In genomic region chr2:155504440-155505355, GRCm38 (mm10) we compare ENCODE assay signal across 9 mouse cellular contexts. TPM values are rescaled to one million over a fixed set of nuclear protein-coding genes. Genes with fewer than 3 reads are reported as not detected.
DNase-seq lines count a peak whose midpoint lies in the region; ATAC-seq and TF ChIP-seq lines count a peak whose summit lies in the region.
"Had no signal": no experiment of that assay in that cellular context is flagged by ENCODE, and none has a peak within 500 bp of the region (broad histone marks: within the 10 kb centered on the region; RNA-seq: fewer than 3 reads in every experiment).

No protein-coding gene starts in this region.

- intact Hi-C loops in gastrocnemius, adult 2 months (cut with DNase I): no loop called here

- no peaks in the 10 kb centered on the region for H3K27me3 ChIP-seq in midbrain, embryonic 14.5 days (ENCODE audit: control insufficient read depth, insufficient read depth, low read length)
- no peaks in the 10 kb centered on the region for H3K27me3 ChIP-seq in midbrain, embryonic 15.5 days (replicated peaks)
- H3K27me3 ChIP-seq: limb, embryonic 13.5 days had no signal

- no peak overlapping the region for H3K4me3 ChIP-seq in gastrocnemius, adult 2 months
- H3K4me3 ChIP-seq in midbrain, embryonic 14.5 days (replicated peaks; ENCODE audit: low read depth, low read length): no peak overlapping the region
- no peak overlapping the region for H3K4me3 ChIP-seq in midbrain, embryonic 15.5 days
- H3K4me3 ChIP-seq: limb, embryonic 13.5 days had no signal

- H3K9me3 ChIP-seq in midbrain, embryonic 14.5 days (ENCODE audit: control insufficient read depth, low read length): no peaks in the 10 kb centered on the region
- H3K9me3 ChIP-seq in midbrain, embryonic 15.5 days: no peaks in the 10 kb centered on the region
- H3K9me3 ChIP-seq: limb, embryonic 13.5 days had no signal

- 0 out of 2 replicates have a peak, but pooled peaks cover 5% of the 10 kb centered on the region for H3K4me1 ChIP-seq in midbrain, embryonic 14.5 days (ENCODE audit: control insufficient read depth, insufficient read depth, low read length)
- H3K4me1 ChIP-seq in midbrain, embryonic 15.5 days: peaks cover 15% of the 10 kb centered on the region; the same call in 1 of the 2 replicates

- H3K27ac ChIP-seq in gastrocnemius, adult 2 months: no peak overlapping the region
- no peak overlapping the region for H3K27ac ChIP-seq in midbrain, embryonic 14.5 days (replicated peaks; ENCODE audit: low read depth, low read length)
- no peak overlapping the region for H3K27ac ChIP-seq in midbrain, embryonic 15.5 days
- H3K27ac ChIP-seq: limb, embryonic 13.5 days had no signal

- no peak overlapping the region for H3K4me2 ChIP-seq in midbrain, embryonic 14.5 days (ENCODE audit: low read length)
- H3K4me2 ChIP-seq in midbrain, embryonic 15.5 days: no peak overlapping the region
- H3K4me2 ChIP-seq: limb, embryonic 13.5 days had no signal

- no peak for TF ChIP-seq CTCF in gastrocnemius, adult 2 months (IDR thresholded peaks at IDR 0.05)

- H3K9ac ChIP-seq in midbrain, embryonic 14.5 days (replicated peaks; ENCODE audit: low read length): no peak overlapping the region
- no peak overlapping the region for H3K9ac ChIP-seq in midbrain, embryonic 15.5 days
- H3K9ac ChIP-seq: limb, embryonic 13.5 days had no signal

- H3K36me3 ChIP-seq in midbrain, embryonic 14.5 days (ENCODE audit: control insufficient read depth, insufficient read depth, low read length): peaks cover 50% of the 10 kb centered on the region
- H3K36me3 ChIP-seq in midbrain, embryonic 15.5 days (replicated peaks): peaks cover 12% of the 10 kb centered on the region; the same call in 1 of the 2 replicates

- WGBS in midbrain, embryonic 14.5 days: 41% methylated on average over 13 of the region's 13 CpGs
- WGBS in midbrain, embryonic 15.5 days: 54% methylated on average over 13 of the region's 13 CpGs

- DNase-seq in gastrocnemius, adult 2 months: peak; percentile 58
- no peak for DNase-seq in gastrocnemius, postnatal 10 days
- DNase-seq in midbrain, embryonic 14.5 days: peak; percentile 72
- DNase-seq in kidney, postnatal 14 days: peak; percentile 40
- peak; percentile 45 to 47 for DNase-seq in right cerebral cortex, postnatal 10 days (ENCODE audit: low spot score in 2 of 2)
- no peak for DNase-seq in thymus, postnatal 36 days
- no peak for DNase-seq in spleen, postnatal 10 days (ENCODE audit: low spot score in 2 of 2)

- no peak for ATAC-seq in midbrain, embryonic 14.5 days (ENCODE audit: low FRiP score, low TSS enrichment)
- no peak for ATAC-seq in midbrain, embryonic 15.5 days (replicated peaks)

RNA-seq across cellular contexts. Expression of gene Acss2, which starts 13.1 kb away (rescaled TPM):
- total RNA-seq in gastrocnemius, adult 2 months (2021): 10 to 100 TPM; 29.7 to 53.7 TPM
- 10 to 100 TPM; 28.4 to 33.4 TPM for total RNA-seq in gastrocnemius, postnatal 10 days (2021)
- polyA plus RNA-seq in midbrain, embryonic 14.5 days (2014; fragmentation: Nextera tagmentation; extraction: Ambion mirVana): 22.4 and 25.7 TPM in 2 replicates
- polyA plus RNA-seq in midbrain, embryonic 15.5 days (2015; fragmentation: Nextera tagmentation; extraction: Ambion mirVana): 28.0 and 28.9 TPM in 2 replicates

RNA-seq across cellular contexts. Expression of gene Ggt7, which starts 13.3 kb away (rescaled TPM):
- under 1 TPM; 0.53 to 0.71 TPM for total RNA-seq in gastrocnemius, adult 2 months (2021)
- 1 to 10 TPM; 1.0 to 1.1 TPM for total RNA-seq in gastrocnemius, postnatal 10 days (2021)
- polyA plus RNA-seq in midbrain, embryonic 14.5 days (2014; fragmentation: Nextera tagmentation; extraction: Ambion mirVana): 41.1 and 43.2 TPM in 2 replicates
- polyA plus RNA-seq in midbrain, embryonic 15.5 days (2015; fragmentation: Nextera tagmentation; extraction: Ambion mirVana): 79.4 and 81.0 TPM in 2 replicates

RNA-seq across cellular contexts. Expression of gene Ncoa6, which starts 31.0 kb away (rescaled TPM):
- total RNA-seq in gastrocnemius, adult 2 months (2021): 10 to 100 TPM; 16.3 to 18.7 TPM
- 10 to 100 TPM; 21.1 to 28.5 TPM for total RNA-seq in gastrocnemius, postnatal 10 days (2021)
- 36.6 and 41.5 TPM in 2 replicates for polyA plus RNA-seq in midbrain, embryonic 14.5 days (2014; fragmentation: Nextera tagmentation; extraction: Ambion mirVana)
- 26.1 and 28.9 TPM in 2 replicates for polyA plus RNA-seq in midbrain, embryonic 15.5 days (2015; fragmentation: Nextera tagmentation; extraction: Ambion mirVana)

Comparison
In these comparisons a context has a peak if more than half of its experiments do, and no peak if none do; other contexts are left out.
1. DNase-seq: peak in gastrocnemius, adult 2 months (single experiment), midbrain, embryonic 14.5 days (single experiment), kidney, postnatal 14 days (single experiment) and right cerebral cortex, postnatal 10 days (2 of 2); none in gastrocnemius, postnatal 10 days (single experiment), thymus, postnatal 36 days (0 of 2) and spleen, postnatal 10 days (0 of 2).